Mouse (Mus musculus) neural tube, embryonic 11.5 days (tissue): ENCODE results near the gene Pramef25. TPM values are rescaled to one million over a fixed set of nuclear protein-coding genes. Genes with fewer than 3 reads are reported as not detected.

Experiments used
- polyA plus RNA-seq: library from polyadenylated mRNA; unstranded; fragments of >200 nt; fragmentation: Nextera tagmentation; extraction: Ambion mirVana; gene quantifications from 2 replicates; pipeline ENCODE4 v1.2.1, GENCODE M21; 2014

The Pramef25 gene
- polyA plus RNA-seq, 1 experiment from 2014 or later = not detected

Other genes starting within 250 kb of the Pramef25 start
- gene Gm13089, start 248.3 kb downstream of the Pramef25 start, polyA plus RNA-seq = not detected in 2 replicates
- not detected in 2 replicates for gene Gm13078, start 231.6 kb downstream of the Pramef25 start, polyA plus RNA-seq
- not detected in 2 replicates for gene Gm13023, start 161.7 kb downstream of the Pramef25 start, polyA plus RNA-seq
- not detected in 2 replicates for gene Gm13084, start 134.9 kb downstream of the Pramef25 start, polyA plus RNA-seq
- gene Gm13103, start 104.5 kb downstream of the Pramef25 start, polyA plus RNA-seq = not detected in 2 replicates
- not detected in 2 replicates for gene Pramef6, start 50.6 kb downstream of the Pramef25 start, polyA plus RNA-seq
- not detected in 2 replicates for gene Gm13101, start 15.9 kb upstream of the Pramef25 start, polyA plus RNA-seq
- gene Pramef17, start 43.4 kb upstream of the Pramef25 start, polyA plus RNA-seq = not detected in 2 replicates
- gene Pramel4, start 108.1 kb upstream of the Pramef25 start, polyA plus RNA-seq = not detected in 2 replicates
- not detected in 2 replicates for gene Gm13102, start 155.5 kb upstream of the Pramef25 start, polyA plus RNA-seq
- gene Oog3, start 211.6 kb upstream of the Pramef25 start, polyA plus RNA-seq = not detected in 2 replicates
- gene Oog2, start 239.7 kb upstream of the Pramef25 start, polyA plus RNA-seq = not detected in 2 replicates